Mouse (Mus musculus): Measurements from ENCODE around the gene Pcsk6. TPM values are rescaled to one million over a fixed set of nuclear protein-coding genes. Genes with fewer than 3 reads are reported as not detected.

Gene Pcsk6
- total RNA-seq, 2 experiments from 2014 or later, result 8.5 to 9.5 TPM

DNA sequence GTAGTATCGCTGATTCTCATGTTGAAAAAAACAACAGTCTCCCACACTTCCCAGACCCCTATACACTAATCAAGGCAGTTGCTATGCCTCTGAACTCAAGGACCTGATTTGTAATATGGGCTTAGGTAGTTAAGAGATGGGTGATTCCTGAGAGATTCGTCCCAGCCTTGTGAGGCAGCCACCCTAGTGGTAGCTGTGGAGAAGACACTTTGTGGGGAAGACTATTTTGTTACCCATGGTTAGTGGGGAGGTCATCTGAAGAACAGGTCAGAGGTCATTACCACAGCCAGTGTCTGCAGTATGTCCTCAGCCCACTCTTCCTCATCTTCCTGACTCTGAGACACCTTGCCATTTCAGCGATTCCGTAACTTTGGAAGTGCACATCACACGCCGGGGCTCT, 24.3 kb downstream of the Pcsk6 start:
- Histone ChIP-seq H3K27ac (no peak overlapping the region), H3K4me3 (no peak overlapping the region)
- DNase-seq (ENCODE audit: extremely low spot score in 1 of 2, low spot score in 2 of 2), result no peak
- TF ChIP-seq CTCF (IDR thresholded peaks at IDR 0.05), result no peak; the same call in 1 of the 2 replicates
- intact Hi-C loops (cut with DNase I), result no loop called here

DNA sequence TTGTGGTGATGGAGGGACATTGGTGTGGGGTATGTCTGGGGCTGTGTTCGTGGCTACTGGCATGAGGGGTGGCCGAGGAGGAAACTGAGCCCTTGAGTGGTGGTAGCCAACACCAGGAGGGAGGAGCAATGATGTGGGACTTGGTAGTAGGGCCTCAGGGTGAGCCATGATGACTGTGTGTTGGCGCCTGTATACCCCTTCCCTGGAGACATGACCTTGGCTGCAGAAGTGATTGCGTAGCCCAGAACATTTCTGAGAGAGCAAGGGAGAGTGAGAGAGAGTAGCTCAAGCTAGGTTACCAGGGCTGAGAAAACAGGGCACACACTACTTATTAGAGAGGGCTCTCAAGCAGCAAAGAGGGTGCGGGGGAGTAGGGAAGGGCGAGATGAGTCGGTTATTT, 30.3 kb downstream of the Pcsk6 start:
- TF ChIP-seq CTCF (IDR thresholded peaks at IDR 0.05), result no peak
- DNase-seq (ENCODE audit: extremely low spot score in 1 of 2, low spot score in 2 of 2), result no peak
- Histone ChIP-seq H3K27ac (no peak overlapping the region), H3K4me3 (no peak overlapping the region)
- intact Hi-C loops (cut with DNase I), result no loop called here

GRCm38 (mm10) chr7:65892264-65892828, 30.8 kb downstream of the Pcsk6 start:
- Histone ChIP-seq H3K27ac (no peak overlapping the region), H3K4me3 (no peak overlapping the region)
- intact Hi-C loops (cut with DNase I), result no loop called here
- TF ChIP-seq CTCF (IDR thresholded peaks at IDR 0.05), result no peak
- no peak for DNase-seq (ENCODE audit: extremely low spot score in 1 of 2, low spot score in 2 of 2)

- Histone ChIP-seq H3K4me3 (no peak overlapping the region), H3K27ac (no peak overlapping the region)
- intact Hi-C loops (cut with DNase I), result no loop called here
- TF ChIP-seq CTCF (IDR thresholded peaks at IDR 0.05), result no peak
- DNase-seq (ENCODE audit: extremely low spot score in 1 of 2, low spot score in 2 of 2), result no peak
Observed at GRCm38 (mm10) chr7:65893546-65893945, 32.0 kb downstream of the Pcsk6 start.

- no peak overlapping the region for H3K27ac ChIP-seq
- intact Hi-C loops (cut with DNase I), result no loop called here
- H3K4me3 ChIP-seq, result no peak overlapping the region
- no peak for DNase-seq (ENCODE audit: extremely low spot score in 1 of 2, low spot score in 2 of 2)
- no peak for TF ChIP-seq CTCF (IDR thresholded peaks at IDR 0.05)
Observed at GRCm38 (mm10) chr7:65895262-65895661, 33.7 kb downstream of the Pcsk6 start.

DNA sequence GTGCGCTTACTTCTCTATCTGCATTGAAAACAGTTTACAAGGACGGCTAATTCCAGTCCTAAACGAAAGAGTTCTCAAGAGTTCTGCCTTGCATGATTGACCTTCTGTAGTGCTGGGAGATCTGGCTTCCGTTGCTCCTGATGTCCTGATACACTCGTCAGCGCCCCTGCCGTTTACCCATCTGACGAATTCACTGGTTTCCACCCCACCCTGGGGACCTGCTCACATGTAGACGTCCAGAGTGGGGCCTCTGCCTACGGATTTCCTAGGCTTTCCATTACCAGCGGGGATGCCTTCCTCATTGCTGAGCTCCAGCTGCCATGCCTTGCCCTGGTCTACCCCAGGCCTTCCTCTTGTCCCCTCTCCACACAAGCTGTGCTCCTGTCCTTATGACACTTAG, 39.7 kb downstream of the Pcsk6 start:
- no peak for DNase-seq (ENCODE audit: extremely low spot score in 1 of 2, low spot score in 2 of 2)
- TF ChIP-seq CTCF (IDR thresholded peaks at IDR 0.05), result no peak
- intact Hi-C loops (cut with DNase I), result no loop called here
- Histone ChIP-seq H3K27ac (no peak overlapping the region), H3K4me3 (no peak overlapping the region)

- DNase-seq (ENCODE audit: extremely low spot score in 1 of 2, low spot score in 2 of 2), result peak; percentile 19 to 25
- TF ChIP-seq CTCF (IDR thresholded peaks at IDR 0.05), result no peak
- H3K4me3 ChIP-seq, result no peak overlapping the region
- intact Hi-C loops (cut with DNase I), result no loop called here
- peak overlapping the region; percentile 33 for H3K27ac ChIP-seq
Observed at GRCm38 (mm10) chr7:65902471-65903180, 41.1 kb downstream of the Pcsk6 start.

DNA sequence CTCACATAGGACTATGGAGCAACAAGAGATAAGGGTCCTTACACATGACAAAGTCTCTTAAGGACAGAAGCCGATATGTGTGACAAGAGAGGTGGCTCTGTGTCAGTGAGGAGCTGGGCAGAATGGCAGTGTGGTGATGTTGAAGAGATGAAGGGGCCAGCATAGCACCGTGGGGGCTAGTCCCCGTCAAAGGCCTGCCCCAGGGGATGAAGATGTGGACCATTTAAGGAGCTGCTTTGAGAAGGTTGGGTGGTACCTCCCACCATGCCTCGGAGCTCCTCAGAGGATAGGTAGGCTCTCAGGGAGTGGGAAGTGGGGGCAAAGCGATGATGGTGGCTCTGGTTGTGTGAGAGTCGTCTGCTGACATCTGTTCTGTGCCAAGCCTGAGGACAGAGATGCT, 41.9 kb downstream of the Pcsk6 start:
- no peak for DNase-seq (ENCODE audit: extremely low spot score in 1 of 2, low spot score in 2 of 2)
- TF ChIP-seq CTCF (IDR thresholded peaks at IDR 0.05), result no peak
- H3K27ac ChIP-seq, result no peak overlapping the region
- intact Hi-C loops (cut with DNase I), result no loop called here
- no peak overlapping the region for H3K4me3 ChIP-seq

DNA sequence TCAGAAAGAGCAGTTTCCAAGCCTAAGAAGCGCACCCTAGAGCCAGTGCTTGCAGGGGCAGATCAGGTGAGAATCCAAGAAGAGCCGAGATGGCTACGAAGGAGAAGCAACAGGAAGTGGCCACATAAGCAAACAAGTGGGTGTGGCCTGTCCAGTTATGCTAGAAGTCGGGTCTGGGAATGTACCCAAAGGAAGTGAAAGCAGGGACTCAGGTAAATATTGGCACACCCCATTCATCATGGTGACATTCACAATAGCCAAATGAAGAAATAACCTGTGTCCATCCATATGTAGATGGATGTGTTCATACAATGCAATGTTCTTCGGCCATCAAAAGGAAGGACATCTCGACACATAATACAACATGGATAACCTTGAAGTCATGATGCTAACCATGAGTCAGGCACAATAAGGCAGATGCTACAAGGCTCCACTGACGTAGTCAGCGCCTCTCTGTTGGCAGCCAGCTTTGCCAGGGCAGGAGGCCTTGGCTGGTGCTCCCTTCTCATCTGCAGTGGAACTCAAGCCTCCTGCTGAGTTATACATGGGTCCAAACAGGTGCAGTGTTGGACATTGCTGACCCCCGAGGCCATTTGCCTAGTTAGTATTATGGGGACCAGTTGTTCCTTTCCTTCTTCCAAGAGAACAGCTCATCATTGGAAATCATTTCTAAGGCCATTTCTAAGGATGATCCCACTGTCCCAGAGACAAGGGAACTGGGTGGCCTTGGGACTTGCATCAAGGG, 45.2 kb downstream of the Pcsk6 start:
- no peak for TF ChIP-seq CTCF (IDR thresholded peaks at IDR 0.05)

DNA sequence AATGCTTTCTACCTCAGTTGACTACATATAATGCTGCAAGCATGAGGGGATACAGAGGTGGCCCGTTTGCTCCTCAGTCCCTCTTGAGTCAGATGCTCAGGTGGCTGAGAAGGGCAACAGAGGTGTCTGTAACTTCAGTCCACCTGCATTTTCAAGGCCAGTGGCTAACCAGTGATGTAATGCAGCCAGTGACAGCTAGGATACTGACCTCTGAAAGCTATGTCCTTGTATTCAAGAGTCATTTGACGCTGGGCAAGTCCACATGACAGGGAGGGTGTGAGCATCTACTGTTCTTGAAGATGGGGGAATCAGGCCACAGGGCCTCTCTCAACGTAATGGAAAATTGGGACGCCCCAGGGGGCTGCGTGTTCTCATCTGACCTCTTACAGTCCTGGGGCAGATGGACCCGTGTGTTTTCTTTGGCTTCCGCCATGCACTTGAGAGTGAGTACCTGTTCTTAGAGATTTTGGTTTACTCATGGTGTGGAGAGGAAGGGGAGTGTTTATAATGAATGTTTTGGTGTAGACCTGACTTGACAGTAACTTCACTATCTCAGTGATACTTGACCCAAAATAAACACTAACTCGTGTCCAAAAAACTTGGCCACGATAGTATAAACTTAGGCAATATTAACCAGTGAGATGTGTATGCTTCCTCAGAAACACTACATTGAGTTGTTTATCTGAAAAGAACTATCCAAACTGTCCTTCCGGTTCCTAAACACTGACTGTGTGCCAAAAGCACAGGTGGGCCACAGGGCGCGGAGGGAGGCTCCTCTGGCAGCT, 48.0 kb downstream of the Pcsk6 start:
- Histone ChIP-seq H3K4me3 (no peak overlapping the region), H3K27ac (no peak overlapping the region)
- intact Hi-C loops (cut with DNase I), result no loop called here
- no peak for TF ChIP-seq CTCF (IDR thresholded peaks at IDR 0.05)
- no peak for DNase-seq (ENCODE audit: extremely low spot score in 1 of 2, low spot score in 2 of 2)

More for the DNA sequence above, 45.2 kb downstream of the Pcsk6 start:
- no peak overlapping the region for H3K27ac ChIP-seq
- intact Hi-C loops (cut with DNase I), result no loop called here
- DNase-seq (ENCODE audit: extremely low spot score in 1 of 2, low spot score in 2 of 2), result no peak
- no peak overlapping the region for H3K4me3 ChIP-seq

DNA sequence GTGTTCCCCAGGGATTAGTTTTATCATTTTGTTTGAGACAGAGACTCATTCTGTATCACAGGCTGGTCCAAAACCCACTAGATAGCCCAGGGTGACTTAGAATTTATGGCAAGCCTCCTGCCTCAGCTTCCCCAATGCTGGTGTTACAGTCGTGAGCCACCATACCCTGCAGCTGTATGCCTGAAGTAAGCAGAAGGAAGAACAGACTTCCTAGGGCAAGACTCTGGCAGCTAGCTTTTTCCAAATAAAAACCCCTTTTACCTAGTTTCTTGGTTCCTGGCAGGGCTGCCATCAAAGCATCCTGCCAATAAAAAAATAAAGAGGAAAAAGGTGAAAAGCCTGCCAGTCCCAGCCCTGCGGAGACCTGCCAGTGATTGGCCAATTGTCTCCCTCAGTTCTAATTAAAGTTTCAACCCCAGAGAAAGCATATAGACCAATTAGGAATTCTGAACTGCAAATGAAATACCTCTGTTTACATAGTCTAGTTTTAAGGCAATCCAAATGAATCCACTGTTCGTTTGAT, 51.6 kb downstream of the Pcsk6 start:
- no peak overlapping the region for H3K4me3 ChIP-seq
- intact Hi-C loops (cut with DNase I), result no loop called here
- DNase-seq (ENCODE audit: extremely low spot score in 1 of 2, low spot score in 2 of 2), result no peak
- H3K27ac ChIP-seq, result no peak overlapping the region
- TF ChIP-seq CTCF (IDR thresholded peaks at IDR 0.05), result no peak

Measured in left cerebral cortex, adult 2 months (tissue).